Mouse (Mus musculus) brain, adult 2 months (tissue): ENCODE results near the gene Cyp2w1.

Experiments used
- DNase-seq: peaks from one replicate; pipeline ENCODE4 v3.0.0; 2011; ENCODE audit warnings: low read depth, low spot score

Gene Cyp2w1

GRCm38 (mm10) chr5:139352317-139352716 is at the start of gene Cyp2w1:
Cyp2w1 (plus strand) TSS chr5:139352617.
- no peak for DNase-seq

DNA sequence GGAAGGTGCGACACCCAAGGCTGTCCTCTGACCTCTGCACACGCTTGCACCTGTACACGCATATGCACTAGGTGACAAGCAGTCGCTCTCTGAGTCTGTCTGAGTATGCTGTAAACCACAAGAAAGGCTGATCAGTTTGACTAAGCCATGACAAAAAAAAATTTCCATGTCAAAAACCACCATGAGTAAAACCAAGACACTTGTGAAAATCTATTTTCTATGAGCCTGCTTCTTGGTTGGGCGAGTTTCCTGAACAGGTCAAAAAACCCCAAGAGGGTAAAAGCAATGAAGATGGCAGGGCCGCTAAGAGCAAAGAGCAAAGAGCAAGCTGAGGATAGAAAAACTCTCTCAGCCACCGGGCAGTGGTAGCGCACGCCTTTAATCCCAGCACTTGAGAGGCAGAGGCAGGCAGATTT is 48.8 kb upstream of the Cyp2w1 start:
- DNase-seq, result no peak

DNA sequence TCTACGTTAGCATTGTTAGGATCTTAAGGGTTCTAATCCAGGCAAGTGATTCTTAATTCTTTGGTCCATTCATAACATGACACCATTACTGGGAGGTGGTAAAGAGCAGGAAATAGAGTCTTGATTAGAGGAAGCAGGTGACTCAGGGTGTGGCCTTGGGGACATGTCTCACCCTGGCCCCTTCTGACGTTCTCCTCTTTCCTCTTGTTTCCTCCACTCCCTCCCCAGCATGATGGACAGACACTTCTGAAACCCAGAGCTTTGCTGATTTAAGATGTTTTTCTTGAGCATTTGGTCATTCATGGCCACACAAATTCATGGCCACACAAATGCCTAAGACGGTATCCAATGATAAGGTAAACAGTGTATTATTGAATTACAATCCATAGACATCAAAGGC is 42.5 kb upstream of the Cyp2w1 start:
- DNase-seq, result no peak

DNA sequence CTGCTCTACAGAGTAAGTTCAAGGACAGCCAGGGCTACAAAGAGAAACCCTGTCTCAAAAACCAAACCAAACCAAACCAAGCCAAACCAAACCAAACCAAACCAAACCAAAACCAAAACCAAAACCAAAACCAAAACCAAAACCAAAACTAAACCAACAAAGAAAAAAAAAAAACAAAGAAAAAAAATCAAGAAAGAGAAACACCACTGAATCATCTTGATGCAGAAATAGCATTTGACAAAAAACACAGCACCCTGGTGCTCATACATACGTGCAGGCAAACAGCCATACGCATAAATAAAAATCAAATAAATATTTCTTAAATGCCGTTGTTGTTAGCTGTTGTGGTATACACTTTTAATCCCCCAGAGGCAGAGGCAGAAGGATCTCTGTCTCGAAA is 41.9 kb upstream of the Cyp2w1 start:
- DNase-seq, result no peak

DNA sequence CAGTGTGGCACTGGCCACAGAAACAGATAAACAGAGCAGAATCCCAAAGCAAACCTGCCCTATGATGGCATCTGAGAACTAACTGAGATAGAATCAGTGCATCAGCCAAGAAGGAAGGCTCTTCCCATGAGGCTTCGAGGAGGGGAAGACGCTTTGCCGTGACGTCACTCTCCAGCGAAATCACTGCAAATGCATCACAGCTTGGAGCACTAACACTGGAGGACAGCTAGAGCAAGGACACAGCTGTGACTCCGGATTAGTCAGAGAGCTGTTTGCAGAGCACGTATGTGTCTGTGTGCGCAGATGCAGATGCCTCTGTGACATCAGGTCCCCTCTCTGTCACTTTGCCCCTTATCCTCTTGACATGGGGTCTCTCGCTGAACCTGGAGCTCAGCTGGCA is 40.6 kb upstream of the Cyp2w1 start:
- DNase-seq, result peak; percentile 71

GRCm38 (mm10) chr5:139313536-139313935 is 38.9 kb upstream of the Cyp2w1 start:
- no peak for DNase-seq

DNA sequence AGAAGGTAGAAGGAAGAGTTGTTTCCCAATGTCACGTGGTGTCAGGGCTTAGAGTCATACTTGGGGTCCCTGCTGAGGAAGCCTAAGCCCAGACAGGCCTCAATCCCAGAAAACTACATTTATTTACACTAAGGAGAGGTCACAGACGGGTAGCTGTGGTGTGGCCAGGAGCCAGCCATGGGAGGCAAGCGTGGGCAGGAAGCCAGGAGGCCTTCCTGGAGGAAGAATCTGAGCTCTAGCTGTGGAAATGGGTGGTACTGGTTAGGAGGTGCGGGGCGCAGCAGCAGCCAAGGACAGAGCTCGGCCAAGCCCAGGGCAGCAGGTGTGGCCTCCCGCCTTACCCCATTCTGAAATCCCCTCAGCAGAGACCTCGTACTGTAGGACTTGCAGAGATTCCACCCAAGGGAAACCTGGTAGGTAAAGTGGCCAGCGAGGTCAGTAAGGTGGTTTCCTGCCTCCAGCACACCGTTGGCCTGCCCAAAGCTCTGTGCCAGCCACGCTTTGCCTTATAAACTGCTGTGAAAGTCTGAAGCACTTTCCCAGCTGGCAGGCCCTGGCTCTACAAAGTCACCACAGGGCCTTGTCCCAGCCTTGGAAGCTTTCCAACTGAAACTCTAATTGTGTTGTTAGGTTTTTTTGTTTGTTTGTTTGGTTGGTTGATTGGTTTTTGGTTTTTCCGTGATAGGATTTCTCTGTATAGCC is 37.3 kb upstream of the Cyp2w1 start:
- no peak for DNase-seq

- DNase-seq, result no peak
Measured at GRCm38 (mm10) chr5:139316982-139317675, 35.3 kb upstream of the Cyp2w1 start.

GRCm38 (mm10) chr5:139317751-139318504 is 34.5 kb upstream of the Cyp2w1 start:
- peak; percentile 78 for DNase-seq

- DNase-seq, result no peak
Measured at GRCm38 (mm10) chr5:139320424-139320823, 32.0 kb upstream of the Cyp2w1 start.

DNA sequence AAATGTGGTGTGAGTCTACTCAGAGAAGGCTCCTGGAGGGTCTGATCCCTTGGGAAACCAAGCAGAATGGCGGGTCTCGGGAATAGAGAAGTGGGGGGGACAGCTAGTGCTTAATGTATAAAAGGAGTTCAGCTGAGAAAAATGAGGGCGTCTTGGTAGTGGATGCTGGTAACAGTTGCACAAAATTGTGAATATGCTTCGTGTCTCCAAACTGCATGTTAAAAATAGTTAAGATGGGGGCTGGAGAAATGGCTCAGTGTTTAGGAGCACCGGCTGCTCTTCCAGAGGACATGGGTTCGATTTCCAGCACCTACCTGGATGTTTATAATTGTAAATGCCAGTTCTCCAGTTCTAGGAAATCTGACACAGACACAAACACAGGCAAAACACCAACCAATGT is 31.1 kb upstream of the Cyp2w1 start:
- DNase-seq, result peak; percentile 76

DNA sequence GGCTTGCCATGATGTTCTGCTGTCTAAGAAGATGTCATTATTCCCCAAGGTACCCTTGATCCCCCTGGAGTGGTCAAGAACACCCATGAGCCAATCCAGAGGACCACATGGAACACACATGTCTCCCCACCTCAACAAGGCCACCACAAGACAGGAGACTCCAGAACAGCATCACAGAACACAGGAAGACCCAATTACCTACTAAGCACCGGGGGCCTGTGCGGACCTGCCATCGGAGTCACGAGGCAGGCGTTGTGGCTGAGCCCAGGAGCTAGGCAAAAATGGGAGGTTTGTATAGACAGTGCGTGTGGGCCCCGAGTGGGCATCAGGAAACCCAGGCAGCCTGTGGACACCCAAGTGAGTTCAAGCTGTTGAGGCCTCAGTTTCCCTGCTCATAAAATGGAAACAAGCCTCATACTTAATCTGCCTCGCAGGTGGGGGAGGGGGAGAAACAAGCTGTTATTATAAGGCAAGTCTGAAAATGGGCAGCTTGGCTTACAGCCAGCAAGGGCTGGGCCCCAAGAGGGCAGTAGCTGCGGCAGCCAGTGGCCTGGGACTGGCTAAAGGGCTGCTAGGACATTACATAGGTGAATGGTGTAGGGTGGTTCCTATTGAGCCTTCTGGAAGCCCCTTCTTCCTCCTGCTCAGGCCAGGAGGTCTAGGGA is 29.0 kb upstream of the Cyp2w1 start:
- peak; percentile 80 for DNase-seq

- peak; percentile 81 for DNase-seq
Measured at GRCm38 (mm10) chr5:139324045-139324491, 28.3 kb upstream of the Cyp2w1 start.

GRCm38 (mm10) chr5:139324691-139325394 is 27.6 kb upstream of the Cyp2w1 start:
- peak; percentile 88 for DNase-seq

DNA sequence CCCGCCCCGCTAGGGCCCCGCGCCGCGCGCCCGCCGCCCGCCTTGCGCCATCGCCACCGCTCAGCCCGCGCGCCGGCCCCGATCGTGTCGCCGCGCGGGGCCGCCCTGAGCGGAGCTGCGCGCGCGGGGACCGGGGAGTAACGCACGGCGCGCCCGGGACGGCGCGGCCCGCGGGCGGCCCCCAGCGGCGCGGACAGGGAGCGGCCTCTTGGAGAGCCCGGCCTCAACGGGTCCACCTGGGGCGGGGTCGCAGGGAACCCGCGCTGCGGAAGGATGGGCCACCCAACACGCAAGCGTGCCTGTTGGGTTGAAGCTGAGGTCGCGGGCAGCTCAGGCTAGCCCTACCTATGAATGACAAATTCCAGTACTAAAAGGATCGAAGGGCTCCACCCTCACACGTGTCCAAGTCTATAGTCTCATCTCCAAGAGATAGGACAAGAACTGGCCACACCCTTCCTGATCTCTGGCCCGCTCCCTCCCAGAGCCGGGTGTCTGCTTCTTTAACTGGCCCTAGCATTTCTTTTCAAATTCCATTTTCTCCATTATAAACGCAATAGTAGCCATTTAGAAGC is 26.9 kb upstream of the Cyp2w1 start, which contains the start of gene Adap1:
Gene Adap1 (minus strand): TSS at position 228 of the 572 bp plus-strand sequence.
- DNase-seq, result peak; percentile 77

DNA sequence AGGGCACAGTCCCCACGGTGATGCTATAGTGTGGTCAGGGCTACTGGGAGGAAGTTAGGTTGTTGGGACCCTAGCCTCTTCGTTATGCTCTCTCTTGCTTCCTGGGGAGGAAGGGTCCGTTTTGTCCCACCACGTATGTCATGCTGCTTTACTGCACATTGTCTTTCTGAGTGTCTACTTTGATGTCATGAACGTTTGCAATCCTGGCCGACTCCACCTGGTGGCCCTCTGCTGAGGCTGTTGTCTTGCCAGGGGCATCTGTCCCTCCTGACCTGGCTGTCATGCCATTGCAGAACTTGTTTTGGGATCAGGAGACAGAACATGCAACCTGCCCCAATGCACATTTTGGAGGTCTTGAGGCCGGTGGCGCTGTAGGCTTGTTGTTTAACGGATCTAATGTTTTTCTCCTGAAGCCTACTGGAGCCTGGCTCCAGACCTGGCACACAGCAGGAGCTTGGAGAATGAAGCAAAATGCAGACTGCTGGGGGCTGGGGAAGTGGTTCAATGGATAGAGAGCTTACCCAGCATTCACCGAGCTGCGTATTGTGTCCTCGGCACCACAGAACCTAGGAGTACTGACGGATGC is 26.2 kb upstream of the Cyp2w1 start:
- DNase-seq, result peak; percentile 80

DNA sequence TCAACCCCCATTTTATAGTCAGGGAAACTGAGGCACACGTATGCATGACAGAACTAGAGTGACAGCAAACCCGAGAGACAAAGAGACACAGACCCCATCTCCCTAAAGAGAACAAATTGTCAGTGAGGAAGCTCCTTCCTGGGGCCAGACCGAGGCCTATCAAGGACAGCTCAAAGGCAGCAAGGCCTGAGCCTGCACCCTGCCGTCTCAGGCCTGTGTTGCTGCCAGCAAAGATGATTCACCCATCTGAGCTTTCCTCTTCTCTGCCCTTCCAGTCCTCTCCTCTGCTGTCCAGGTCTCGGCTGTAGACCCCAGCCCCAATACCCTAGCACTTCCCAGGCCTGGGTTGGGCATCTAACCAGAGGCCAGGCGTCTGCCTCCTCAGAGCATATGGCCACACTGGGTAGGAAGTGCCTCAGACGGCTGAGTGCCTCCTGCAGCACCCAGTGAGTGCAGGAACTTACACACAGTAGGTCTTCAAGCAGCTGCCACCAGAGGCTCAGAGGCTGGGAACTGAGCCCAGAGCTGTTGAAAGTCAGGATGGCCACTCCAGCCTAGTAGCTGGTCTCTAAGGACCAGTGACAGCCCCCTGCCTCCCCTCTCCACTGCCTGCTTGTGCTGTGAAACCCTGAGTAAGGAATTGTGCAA is 25.3 kb upstream of the Cyp2w1 start:
- no peak for DNase-seq

- DNase-seq, result no peak
Measured at GRCm38 (mm10) chr5:139327634-139328020, 24.8 kb upstream of the Cyp2w1 start.

- peak; percentile 68 for DNase-seq
Measured at GRCm38 (mm10) chr5:139330766-139331165, 21.7 kb upstream of the Cyp2w1 start.

DNA sequence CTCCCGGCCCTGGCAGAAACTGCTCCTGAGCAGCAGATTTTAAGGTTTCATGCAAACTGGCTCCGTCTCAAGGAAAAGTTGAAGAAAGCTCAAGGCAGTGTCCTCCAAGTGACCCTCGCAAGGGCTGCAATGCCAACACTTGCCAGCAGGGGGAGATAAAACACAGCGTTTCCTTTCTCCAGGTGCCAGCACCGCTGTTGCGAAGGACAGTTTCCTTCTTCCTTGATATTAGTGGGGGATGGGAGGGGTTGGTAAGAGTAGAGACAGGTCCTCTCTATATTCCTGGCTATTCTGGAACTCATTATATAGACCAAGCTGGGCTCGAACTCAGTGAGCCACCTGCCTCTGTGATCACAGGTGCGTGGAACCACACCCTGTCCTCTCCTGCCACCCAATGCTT is 20.7 kb upstream of the Cyp2w1 start:
- peak; percentile 81 for DNase-seq
